Mouse (Mus musculus) macrophage (primary cell): Measurements from ENCODE around the gene Sidt1. TPM values are rescaled to one million over a fixed set of nuclear protein-coding genes. Genes with fewer than 3 reads are reported as not detected.

Experiments
- H3K27ac ChIP-seq: fragments of 350-480 bp; formaldehyde crosslinking; 2 replicates; pipeline ENCODE4 v1.9.0; 2021
- H3K36me3 ChIP-seq: fragments of 350-480 bp; formaldehyde crosslinking; 2 replicates; pipeline ENCODE4 v1.9.0; 2021; ENCODE audit errors: inconsistent target
- H3K4me3 ChIP-seq: fragments of 350-480 bp; formaldehyde crosslinking; 2 replicates; pipeline ENCODE4 v1.9.0; 2021; ENCODE audit errors: inconsistent target
- H3K79me2 ChIP-seq: fragments of 350-480 bp; formaldehyde crosslinking; 2 replicates; pipeline ENCODE4 v1.9.0; 2021; ENCODE audit errors: inconsistent target
- WGBS: methylation state at CpG from one replicate; pipeline ENCODE4 v1.1.7; 2026; ENCODE audit warnings: inconsistent platforms; ENCODE audit not compliant: missing documents; 5-methylcytosine and 5-hydroxymethylcytosine counted together
- polyA plus RNA-seq: library from polyadenylated mRNA; stranded (reverse); fragments of 250-400 nt; gene quantifications from 3 replicates; pipeline ENCODE4 v1.2.4, GENCODE M21; 2018; ENCODE audit warnings: inconsistent platforms
- total RNA-seq, 78 experiments: library from RNA; depleted of rRNA; stranded (reverse); fragments of 250-400 nt; gene quantifications; 1 replicate in 9 of 78; 2 replicates in 24 of 78; 3 replicates in 43 of 78; 4 replicates in 2 of 78; pipeline ENCODE4 v1.2.4; 2018; ENCODE audit warnings: inconsistent platforms in 56 of 78

Sidt1 gene
- not detected for total RNA-seq (2018; cell fraction: chromatin; rRNA removed)
- total RNA-seq (2018; cell fraction: cytosol; rRNA removed): under 1 TPM in 1 of 26 experiments, not detected in 25; 0.04 TPM
- total RNA-seq (2018; cell fraction: nucleus; rRNA removed): not detected
- not detected in 3 replicates for polyA plus RNA-seq

- H3K79me2 ChIP-seq: no peaks in the 10 kb centered on the region
- H3K27ac ChIP-seq: no peak within 1 kb of the TSS
- peak within 1 kb of the TSS; percentile 26 for H3K4me3 ChIP-seq
- no peaks in the 10 kb centered on the region for H3K36me3 ChIP-seq
- 6% methylated on average over 15 of the region's 15 CpGs for WGBS
Measured at GRCm38 (mm10) chr16:44332861-44333284, at the start of gene Sidt1. Gene Sidt1 (minus strand): TSS chr16:44333196.

- H3K36me3 ChIP-seq: 0 out of 2 replicates have a peak, but pooled peaks cover 4% of the 10 kb centered on the region
- 100% methylated on average over 2 of the region's 5 CpGs for WGBS
- H3K79me2 ChIP-seq: no peaks in the 10 kb centered on the region
- no peak overlapping the region for H3K4me3 ChIP-seq
- no peak overlapping the region for H3K27ac ChIP-seq
Measured at GRCm38 (mm10) chr16:44381578-44381977, 48.6 kb upstream of the Sidt1 start.

- no peaks in the 10 kb centered on the region for H3K79me2 ChIP-seq
- 0 out of 2 replicates have a peak, but pooled peaks cover 4% of the 10 kb centered on the region for H3K36me3 ChIP-seq
- no peak overlapping the region for H3K27ac ChIP-seq
- H3K4me3 ChIP-seq: no peak overlapping the region
- 86% methylated on average over 4 of the region's 4 CpGs for WGBS
Measured at GRCm38 (mm10) chr16:44380006-44380405, 47.0 kb upstream of the Sidt1 start.

- H3K79me2 ChIP-seq: no peaks in the 10 kb centered on the region
- H3K27ac ChIP-seq: no peak overlapping the region
- 97% methylated on average over 4 of the region's 4 CpGs for WGBS
- peaks cover 11% of the 10 kb centered on the region; the same call in 1 of the 2 replicates for H3K36me3 ChIP-seq
- no peak overlapping the region for H3K4me3 ChIP-seq
Measured at GRCm38 (mm10) chr16:44375459-44375858, 42.5 kb upstream of the Sidt1 start.

GRCm38 (mm10) chr16:44365522-44365921 is 32.5 kb upstream of the Sidt1 start:
- Histone ChIP-seq H3K4me3 (no peak overlapping the region), H3K36me3 (peaks cover 19% of the 10 kb centered on the region; the same call in 1 of the 2 replicates)
- WGBS: 95% methylated on average over 7 of the region's 7 CpGs

GRCm38 (mm10) chr16:44361921-44362890 is 29.2 kb upstream of the Sidt1 start:
- no peak overlapping the region for H3K27ac ChIP-seq
- no peak overlapping the region for H3K4me3 ChIP-seq
- no peaks in the 10 kb centered on the region for H3K79me2 ChIP-seq
- WGBS: 85% methylated on average over 10 of the region's 10 CpGs
- H3K36me3 ChIP-seq: peaks cover 14% of the 10 kb centered on the region; the same call in 1 of the 2 replicates

More at GRCm38 (mm10) chr16:44365522-44365921, 32.5 kb upstream of the Sidt1 start:
- no peak overlapping the region for H3K27ac ChIP-seq
- no peaks in the 10 kb centered on the region for H3K79me2 ChIP-seq

- Histone ChIP-seq H3K27ac (no peak overlapping the region), H3K36me3 (no peaks in the 10 kb centered on the region), H3K4me3 (no peak overlapping the region), H3K79me2 (no peaks in the 10 kb centered on the region)
- 68% methylated on average over 4 of the region's 4 CpGs for WGBS
Measured at GRCm38 (mm10) chr16:44357571-44358268, 24.7 kb upstream of the Sidt1 start.

- no peaks in the 10 kb centered on the region for H3K36me3 ChIP-seq
- no peak overlapping the region for H3K4me3 ChIP-seq
Measured at GRCm38 (mm10) chr16:44356291-44356690, 23.3 kb upstream of the Sidt1 start.

GRCm38 (mm10) chr16:44349801-44350397 is 16.9 kb upstream of the Sidt1 start:
- 43% methylated on average over 4 of the region's 4 CpGs for WGBS
- H3K27ac ChIP-seq: peak overlapping the region; percentile 8; the same call in 1 of the 2 replicates
- H3K79me2 ChIP-seq: no peaks in the 10 kb centered on the region
- no peaks in the 10 kb centered on the region for H3K36me3 ChIP-seq
- H3K4me3 ChIP-seq: no peak overlapping the region; the same call in 1 of the 2 replicates

More at GRCm38 (mm10) chr16:44356291-44356690, 23.3 kb upstream of the Sidt1 start:
- 43% methylated on average over 7 of the region's 7 CpGs for WGBS
- Histone ChIP-seq H3K79me2 (no peaks in the 10 kb centered on the region), H3K27ac (no peak overlapping the region)

- Histone ChIP-seq H3K27ac (peak within 1 kb of the TSS; percentile 28; the same call in 1 of the 2 replicates), H3K79me2 (no peaks in the 10 kb centered on the region), H3K36me3 (no peaks in the 10 kb centered on the region), H3K4me3 (peak within 1 kb of the TSS; percentile 39)
- 0% methylated on average over 66 of the region's 67 CpGs for WGBS
Measured at GRCm38 (mm10) chr16:44347071-44347901, 14.3 kb upstream of the Sidt1 start, which contains the start of gene Spice1. Gene Spice1 (plus strand): TSS chr16:44347121.

- H3K79me2 ChIP-seq: no peaks in the 10 kb centered on the region
- H3K4me3 ChIP-seq: no peak overlapping the region
- no peaks in the 10 kb centered on the region for H3K36me3 ChIP-seq
- H3K27ac ChIP-seq: no peak overlapping the region
Measured at GRCm38 (mm10) chr16:44337541-44337940, 4.5 kb upstream of the Sidt1 start.

- H3K36me3 ChIP-seq: no peaks in the 10 kb centered on the region
- H3K79me2 ChIP-seq: no peaks in the 10 kb centered on the region
- no peak overlapping the region for H3K27ac ChIP-seq
- 4% methylated on average over 57 of the region's 60 CpGs for WGBS
- peak overlapping the region; percentile 26 for H3K4me3 ChIP-seq
Measured at GRCm38 (mm10) chr16:44331995-44332860, 768 bp downstream of the Sidt1 start.

GRCm38 (mm10) chr16:44331671-44331994 is 1.4 kb downstream of the Sidt1 start:
- Histone ChIP-seq H3K4me3 (no peak overlapping the region), H3K79me2 (no peaks in the 10 kb centered on the region), H3K36me3 (no peaks in the 10 kb centered on the region), H3K27ac (no peak overlapping the region)
- WGBS: 30% methylated on average over 6 of the region's 6 CpGs
